Mouse (Mus musculus) ES-E14 (cell line): ENCODE data around the gene 3425401B19Rik.

Experiments
- CHD2 ChIP-seq: IDR thresholded peaks from 2 replicates; pipeline ENCODE4 v1.6.1; 2014; ENCODE audit warnings: mild to moderate bottlenecking, low read depth, low read length, inconsistent platforms
- HCFC1 ChIP-seq: IDR thresholded peaks from 2 replicates; pipeline ENCODE4 v1.6.1; 2012; ENCODE audit warnings: low read length, inconsistent platforms, borderline replicate concordance; ENCODE audit not compliant: insufficient read depth
- MAFK ChIP-seq: IDR thresholded peaks from 2 replicates; pipeline ENCODE4 v1.6.1; 2014; ENCODE audit warnings: mild to moderate bottlenecking, low read depth, low read length, inconsistent platforms; ENCODE audit not compliant: insufficient read depth
- ZC3H11A ChIP-seq: IDR thresholded peaks from 2 replicates; pipeline ENCODE4 v1.6.1; 2012; ENCODE audit warnings: low read depth, mild to moderate bottlenecking, inconsistent platforms, low read length, borderline replicate concordance
- ZNF384 ChIP-seq: IDR thresholded peaks from 2 replicates; pipeline ENCODE4 v1.6.1; 2012; ENCODE audit warnings: low read depth, low read length, inconsistent platforms

DNA sequence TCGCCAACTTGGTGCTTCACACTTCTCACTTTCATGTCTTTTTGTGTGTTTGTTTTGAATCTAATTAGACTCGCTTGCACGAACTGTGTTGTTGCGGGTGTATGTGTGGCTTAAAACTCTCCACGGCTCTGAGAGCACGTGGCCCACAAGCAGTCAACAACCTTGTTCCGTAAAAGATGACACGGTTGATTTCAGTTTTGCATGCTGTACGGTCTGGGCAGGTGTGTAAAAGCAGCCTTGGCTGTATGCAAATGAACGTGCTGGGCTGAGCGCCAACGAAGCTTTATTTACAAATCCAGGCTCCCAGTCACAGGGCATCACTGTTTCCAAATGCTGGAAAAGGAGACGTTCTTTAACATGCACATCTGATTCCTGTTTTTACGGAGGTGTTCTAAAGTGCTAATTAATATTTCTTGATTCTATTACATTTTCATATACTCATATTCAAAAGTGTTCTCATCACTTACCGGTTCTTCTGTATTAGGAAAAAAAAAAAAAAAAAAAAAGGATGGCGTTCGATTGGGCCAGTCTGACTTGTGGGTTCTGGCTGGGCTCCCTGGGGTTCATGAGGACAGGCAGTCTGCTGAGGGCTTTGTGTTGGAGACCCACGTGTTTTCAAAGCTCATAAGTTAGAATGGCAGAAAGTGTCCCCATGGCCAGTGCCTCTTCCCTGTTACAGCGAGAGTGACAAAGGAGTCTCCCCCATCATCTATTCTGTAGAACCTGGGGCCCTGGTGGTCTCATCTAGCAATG lies 935 bp downstream of the 3425401B19Rik start:
- TF ChIP-seq ZC3H11A (no peak), CHD2 (no peak), MAFK (no peak), ZNF384 (0 out of 2 replicates have a peak, but pooled peaks have one; percentile 20), HCFC1 (no peak)
